Mouse (Mus musculus): ENCODE data around the gene Rpgr.

- TF ChIP-seq CTCF (IDR thresholded peaks at IDR 0.05; ENCODE audit: low read depth, low read length): no peak
- TF ChIP-seq POLR2A (IDR thresholded peaks at IDR 0.05; ENCODE audit: borderline replicate concordance, low read depth, low read length): no peak
These were observed 111.2 kb downstream of the Rpgr start for GRCm38 (mm10) chrX:10105475-10105874.

Data from bone marrow macrophage, adult 2 months (primary cell).